Mouse (Mus musculus): ENCODE results near the gene Scn2b. TPM values are rescaled to one million over a fixed set of nuclear protein-coding genes. Genes with fewer than 3 reads are reported as not detected.

The Scn2b gene
- polyA plus RNA-seq, 1 experiment, result 9.8 TPM

Other genes with a start within 250 kb of the Scn2b start
- 71.4 and 81.9 TPM in 2 replicates for gene Kmt2a, start 236.5 kb upstream of the Scn2b start, polyA plus RNA-seq (2012; rRNA removed)
- 159 and 250 TPM in 2 replicates for gene Atp5l, start 197.0 kb upstream of the Scn2b start, polyA plus RNA-seq (2012; rRNA removed)
- 23.0 and 23.7 TPM in 2 replicates for gene Ube4a, start 152.2 kb upstream of the Scn2b start, polyA plus RNA-seq (2012; rRNA removed)
- 183 and 216 TPM in 2 replicates for gene Cd3g, start 137.4 kb upstream of the Scn2b start, polyA plus RNA-seq (2012; rRNA removed)
- gene Cd3d, start 136.0 kb upstream of the Scn2b start, polyA plus RNA-seq (2012; rRNA removed), result 214 and 262 TPM in 2 replicates
- 343 and 451 TPM in 2 replicates for gene Cd3e, start 108.2 kb upstream of the Scn2b start, polyA plus RNA-seq (2012; rRNA removed)
- 10.1 and 11.6 TPM in 2 replicates for gene Mpzl2, start 78.0 kb upstream of the Scn2b start, polyA plus RNA-seq (2012; rRNA removed)
- gene Mpzl3, start 62.6 kb upstream of the Scn2b start, polyA plus RNA-seq (2012; rRNA removed), result 5.3 and 7.3 TPM in 2 replicates
- gene Jaml, start 38.6 kb upstream of the Scn2b start, polyA plus RNA-seq (2012; rRNA removed), result 2.5 and 3.5 TPM in 2 replicates
- gene Scn4b, start 20.6 kb downstream of the Scn2b start, polyA plus RNA-seq (2012; rRNA removed), result 20.5 and 26.2 TPM in 2 replicates
- 1.7 and 4.5 TPM in 2 replicates for gene BC049352, start 64.2 kb downstream of the Scn2b start, polyA plus RNA-seq (2012; rRNA removed)
- 7.4 and 16.1 TPM in 2 replicates for gene Tmprss4, start 86.3 kb downstream of the Scn2b start, polyA plus RNA-seq (2012; rRNA removed)
- 23.9 and 36.8 TPM in 2 replicates for gene Il10ra, start 151.4 kb downstream of the Scn2b start, polyA plus RNA-seq (2012; rRNA removed)
- 0.62 and 1.2 TPM in 2 replicates for gene Tmprss13, start 201.3 kb downstream of the Scn2b start, polyA plus RNA-seq (2012; rRNA removed)